Mouse (Mus musculus): ENCODE data around the gene Slmap. TPM values are rescaled to one million over a fixed set of nuclear protein-coding genes. Genes with fewer than 3 reads are reported as not detected.
"Not testable (repeated sequence)": the region's sequence is repeated elsewhere in the genome, so short reads cannot be mapped to it uniquely, and the experiment has no call there.

The Slmap gene
- 13.8 and 14.4 TPM in 2 replicates for polyA plus RNA-seq (2016; fragmentation: Nextera tagmentation; extraction: Ambion mirVana)

DNA sequence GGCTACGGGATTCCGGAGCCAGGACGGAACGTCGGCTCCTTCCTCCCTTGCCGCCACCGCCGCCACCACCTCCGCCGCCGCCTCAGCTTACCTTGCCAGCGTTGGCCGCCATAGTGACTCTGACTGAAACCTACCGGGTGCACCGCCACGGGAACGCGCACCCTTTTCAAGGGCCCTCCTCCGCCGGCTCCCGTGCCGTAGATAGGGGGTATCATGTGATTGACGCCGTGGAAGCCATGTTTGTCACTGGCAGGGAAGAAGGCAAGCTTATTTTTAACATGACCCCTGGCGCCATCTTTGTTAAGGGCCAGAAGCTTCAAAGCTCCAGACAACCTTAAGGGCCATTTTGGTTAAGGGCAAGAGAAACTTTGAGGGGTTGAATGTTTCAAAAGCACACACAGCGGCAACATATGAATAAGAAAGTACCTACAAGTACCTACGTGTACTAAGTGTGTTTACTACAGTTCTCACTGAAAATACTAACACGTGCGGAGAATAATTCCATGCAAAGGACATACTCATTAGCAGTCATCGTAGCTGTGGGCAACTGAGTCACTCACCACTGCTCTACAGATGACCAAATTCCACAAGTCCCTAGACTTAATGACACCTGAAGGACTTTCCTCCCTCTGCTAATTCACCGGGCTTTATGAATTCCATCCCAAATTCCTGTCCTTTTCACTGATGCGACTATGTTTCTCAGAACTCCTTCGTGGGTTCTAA lies at the start of gene Slmap:
Gene Slmap, minus strand, starts transcription at position 175 of the 723 bp plus-strand sequence.
- peak; percentile 98 for DNase-seq (ENCODE audit: low spot score)
- H3K27ac ChIP-seq = peak within 1 kb of the TSS; percentile 95
- WGBS = 13% methylated on average over 33 of the region's 33 CpGs
- 0 out of 2 replicates have a peak, but pooled peaks cover 4% of the 10 kb centered on the region for H3K27me3 ChIP-seq (ENCODE audit: insufficient read depth, poor library complexity, severe bottlenecking)
- peaks cover 38% of the 10 kb centered on the region for H3K4me1 ChIP-seq (replicated peaks)
- peak within 1 kb of the TSS; percentile 84 for H3K4me3 ChIP-seq
- H3K36me3 ChIP-seq = peaks cover 17% of the 10 kb centered on the region
- H3K9me3 ChIP-seq = no peaks in the 10 kb centered on the region

GRCm38 (mm10) chr14:26583645-26584044 lies 48.9 kb upstream of the Slmap start:
- Histone ChIP-seq H3K4me1 (replicated peaks) (peaks cover 24% of the 10 kb centered on the region), H3K4me3 (no peak overlapping the region), H3K27ac (no peak overlapping the region), H3K36me3 (peaks cover 16% of the 10 kb centered on the region), H3K9me3 (no peaks in the 10 kb centered on the region), H3K27me3 (ENCODE audit: insufficient read depth, poor library complexity, severe bottlenecking) (no peaks in the 10 kb centered on the region)
- DNase-seq (ENCODE audit: low spot score) = no peak
- 95% methylated on average over 3 of the region's 3 CpGs for WGBS

DNA sequence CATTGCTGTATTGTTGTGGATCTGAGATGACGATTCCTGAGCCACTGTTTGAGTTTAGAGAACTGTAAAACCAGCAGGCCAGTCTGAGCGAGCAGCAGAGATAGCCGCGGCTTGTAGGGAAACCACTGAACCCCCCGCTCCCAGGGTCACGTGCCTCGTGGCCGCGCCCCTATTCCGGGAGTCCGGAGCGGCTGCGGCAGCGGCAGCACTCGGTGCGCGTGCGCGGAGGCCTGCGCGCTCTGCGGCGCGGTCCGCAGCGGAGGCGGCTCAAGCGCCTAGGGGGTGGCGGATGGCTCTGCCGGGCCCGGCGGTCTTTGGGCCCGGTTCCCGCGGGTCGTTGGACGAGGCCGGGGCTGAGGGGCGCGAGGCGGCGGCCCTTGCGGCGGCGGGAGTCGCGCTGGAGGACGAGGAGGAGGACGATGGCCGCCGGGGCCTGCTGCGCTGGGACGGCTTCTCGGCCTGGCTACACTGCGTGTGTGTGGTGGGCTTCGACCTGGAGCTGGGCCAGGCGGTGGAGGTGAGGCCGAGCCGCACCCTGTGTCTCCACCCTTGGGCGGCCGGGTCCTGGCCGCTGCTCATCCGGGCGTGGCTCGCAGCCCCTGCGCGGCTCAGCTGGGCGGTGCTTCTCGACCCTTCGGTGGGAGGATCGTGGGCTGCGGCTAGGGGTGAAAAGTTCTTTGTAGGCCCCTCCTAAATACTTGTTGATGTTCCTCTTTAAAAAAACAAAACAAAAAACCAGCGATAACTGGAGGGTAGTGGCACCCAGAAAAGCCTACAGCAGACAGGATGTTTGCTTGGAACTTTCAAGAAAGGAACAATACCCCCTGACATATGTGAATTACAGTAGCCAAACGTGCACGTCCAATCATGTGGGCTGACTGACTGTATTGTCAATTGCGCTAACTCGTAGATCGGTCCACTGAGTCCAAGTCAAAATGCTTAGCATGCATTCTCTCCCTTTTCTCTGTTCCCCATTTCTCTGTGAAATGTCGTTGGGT lies 44.9 kb upstream of the Slmap start:
- H3K27ac ChIP-seq = peak overlapping the region; percentile 99
- DNase-seq (ENCODE audit: low spot score) = peak; percentile 90
- H3K36me3 ChIP-seq = peaks cover 7% of the 10 kb centered on the region
- H3K4me3 ChIP-seq = peak overlapping the region; percentile 77
- under 1% methylated on average over 79 of the region's 79 CpGs for WGBS
- H3K27me3 ChIP-seq (ENCODE audit: insufficient read depth, poor library complexity, severe bottlenecking) = no peaks in the 10 kb centered on the region
- H3K9me3 ChIP-seq = no peaks in the 10 kb centered on the region
- peaks cover 25% of the 10 kb centered on the region for H3K4me1 ChIP-seq (replicated peaks)

- 74% methylated on average over 6 of the region's 6 CpGs for WGBS
- DNase-seq (ENCODE audit: low spot score) = no peak
- peak overlapping the region; percentile 99; the same call in 1 of the 2 replicates for H3K27ac ChIP-seq
- peak overlapping the region; percentile 77 for H3K4me3 ChIP-seq
- no peaks in the 10 kb centered on the region for H3K9me3 ChIP-seq
- no peaks in the 10 kb centered on the region for H3K27me3 ChIP-seq (ENCODE audit: insufficient read depth, poor library complexity, severe bottlenecking)
- peaks cover 7% of the 10 kb centered on the region for H3K36me3 ChIP-seq
- peaks cover 25% of the 10 kb centered on the region for H3K4me1 ChIP-seq (replicated peaks)
Observed at GRCm38 (mm10) chr14:26578791-26579191, 44.1 kb upstream of the Slmap start.

DNA sequence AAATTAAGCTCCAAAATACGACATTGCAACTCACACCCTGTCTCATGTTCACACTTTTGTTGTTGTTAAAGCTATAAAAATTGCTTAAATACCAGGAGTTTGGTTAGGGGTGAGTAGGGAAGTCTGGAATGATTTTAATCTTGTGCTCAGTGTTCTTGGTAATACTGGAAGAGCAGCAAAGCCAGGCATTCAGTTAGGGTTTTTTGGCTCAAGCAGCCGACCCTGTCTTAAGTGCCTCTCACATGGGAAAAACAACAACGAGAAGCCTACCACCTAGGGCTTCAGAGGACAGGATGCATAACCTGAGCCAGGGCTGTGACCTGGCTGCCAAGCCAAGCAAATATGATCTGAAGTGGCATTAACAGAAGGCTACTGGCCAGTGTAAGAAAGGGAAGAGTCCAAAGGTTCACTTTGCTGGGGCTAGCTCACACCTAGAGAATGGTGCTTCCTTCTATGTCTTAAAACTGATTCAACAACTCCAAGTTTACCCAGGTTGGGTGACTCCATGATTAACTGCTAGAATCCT lies 41.6 kb upstream of the Slmap start:
- no peak overlapping the region for H3K4me3 ChIP-seq
- no peaks in the 10 kb centered on the region for H3K36me3 ChIP-seq
- H3K27me3 ChIP-seq (ENCODE audit: insufficient read depth, poor library complexity, severe bottlenecking) = no peaks in the 10 kb centered on the region
- WGBS = 75% methylated on average over 3 of the region's 3 CpGs
- H3K27ac ChIP-seq = no peak overlapping the region
- no peak for DNase-seq (ENCODE audit: low spot score)
- H3K9me3 ChIP-seq = no peaks in the 10 kb centered on the region
- peaks cover 24% of the 10 kb centered on the region for H3K4me1 ChIP-seq (replicated peaks)

DNA sequence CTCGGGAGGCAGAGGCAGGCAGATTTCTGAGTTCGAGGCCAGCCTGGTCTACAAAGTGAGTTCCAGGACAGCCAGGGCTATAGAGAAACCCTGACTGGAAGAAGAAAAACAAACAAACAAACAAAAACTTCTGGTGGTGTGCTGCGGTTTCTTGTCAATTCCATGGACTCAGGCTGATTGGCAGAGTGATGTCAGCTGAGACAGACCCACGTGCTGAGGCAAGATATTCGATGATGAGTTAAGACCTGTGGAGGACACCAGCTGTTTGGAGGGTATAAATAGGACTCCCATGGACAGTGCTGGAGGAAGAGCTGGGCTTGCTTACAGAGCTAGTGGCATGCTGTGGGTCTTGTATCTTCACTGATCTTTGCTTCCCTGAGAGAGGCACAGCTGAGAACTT lies 38.8 kb upstream of the Slmap start, which contains the start of gene Dennd6a:
Gene Dennd6a, plus strand, starts transcription at position 301 of the 400 bp plus-strand sequence.
- not testable (repeated sequence) for DNase-seq (ENCODE audit: low spot score); H3K27me3 ChIP-seq (ENCODE audit: insufficient read depth, poor library complexity, severe bottlenecking); H3K4me1 ChIP-seq (replicated peaks); H3K36me3 ChIP-seq; H3K4me3 ChIP-seq; H3K9me3 ChIP-seq; H3K27ac ChIP-seq
- WGBS = 86% methylated on average over 5 of the region's 5 CpGs

- DNase-seq (ENCODE audit: low spot score) = no peak
- WGBS = 60% methylated on average over 4 of the region's 4 CpGs
- H3K4me1 ChIP-seq (replicated peaks) = no peaks in the 10 kb centered on the region
- no peaks in the 10 kb centered on the region for H3K36me3 ChIP-seq
- H3K27me3 ChIP-seq (ENCODE audit: insufficient read depth, poor library complexity, severe bottlenecking) = no peaks in the 10 kb centered on the region
- no peaks in the 10 kb centered on the region for H3K9me3 ChIP-seq
- no peak overlapping the region for H3K4me3 ChIP-seq
- H3K27ac ChIP-seq = no peak overlapping the region
Observed at GRCm38 (mm10) chr14:26571951-26572675, 37.4 kb upstream of the Slmap start.

GRCm38 (mm10) chr14:26569880-26570279 lies 35.1 kb upstream of the Slmap start:
- no peaks in the 10 kb centered on the region for H3K27me3 ChIP-seq (ENCODE audit: insufficient read depth, poor library complexity, severe bottlenecking)
- H3K4me1 ChIP-seq (replicated peaks) = no peaks in the 10 kb centered on the region
- no peaks in the 10 kb centered on the region for H3K36me3 ChIP-seq
- no peak overlapping the region for H3K4me3 ChIP-seq
- no peak overlapping the region for H3K27ac ChIP-seq
- WGBS = 86% methylated on average over 4 of the region's 4 CpGs
- DNase-seq (ENCODE audit: low spot score) = no peak
- H3K9me3 ChIP-seq = no peaks in the 10 kb centered on the region

GRCm38 (mm10) chr14:26562247-26562646 lies 27.5 kb upstream of the Slmap start:
- Histone ChIP-seq H3K9me3 (no peaks in the 10 kb centered on the region; the same call in 1 of the 2 replicates), H3K4me1 (replicated peaks) (peaks cover 5% of the 10 kb centered on the region; the same call in 1 of the 2 replicates), H3K36me3 (no peaks in the 10 kb centered on the region), H3K27me3 (ENCODE audit: insufficient read depth, poor library complexity, severe bottlenecking) (no peaks in the 10 kb centered on the region), H3K4me3 (no peak overlapping the region), H3K27ac (no peak overlapping the region)
- WGBS = 88% methylated on average over 2 of the region's 2 CpGs
- DNase-seq (ENCODE audit: low spot score) = no peak

GRCm38 (mm10) chr14:26558536-26558935 lies 23.8 kb upstream of the Slmap start:
- Histone ChIP-seq H3K36me3 (no peaks in the 10 kb centered on the region), H3K27ac (no peak overlapping the region), H3K9me3 (no peaks in the 10 kb centered on the region; the same call in 1 of the 2 replicates), H3K4me1 (replicated peaks) (peaks cover 5% of the 10 kb centered on the region; the same call in 1 of the 2 replicates), H3K4me3 (no peak overlapping the region), H3K27me3 (ENCODE audit: insufficient read depth, poor library complexity, severe bottlenecking) (no peaks in the 10 kb centered on the region)
- DNase-seq (ENCODE audit: low spot score) = no peak
- WGBS = 91% methylated on average over 7 of the region's 7 CpGs

DNA sequence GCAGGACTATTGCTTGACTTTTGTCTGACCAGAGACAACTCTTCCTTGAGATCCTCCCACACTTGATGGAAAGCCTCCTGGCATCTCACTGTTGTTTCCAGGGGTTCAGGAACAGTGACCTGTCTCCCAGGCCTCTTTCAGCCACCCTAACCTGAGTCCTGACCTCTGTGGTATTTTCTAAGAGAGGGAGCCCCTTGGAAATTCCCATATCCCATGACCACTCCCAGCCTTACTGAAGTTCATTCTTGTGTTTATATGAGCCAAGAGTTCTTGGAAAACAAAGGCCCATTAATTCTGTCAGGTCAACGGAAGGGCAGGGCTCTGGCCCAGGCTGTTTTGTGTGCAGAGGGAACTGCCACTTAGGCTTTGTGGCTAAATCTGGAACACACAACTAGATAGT lies 22.9 kb upstream of the Slmap start:
- H3K27ac ChIP-seq = no peak overlapping the region
- no peaks in the 10 kb centered on the region for H3K27me3 ChIP-seq (ENCODE audit: insufficient read depth, poor library complexity, severe bottlenecking)
- no peaks in the 10 kb centered on the region; the same call in 1 of the 2 replicates for H3K9me3 ChIP-seq
- peaks cover 5% of the 10 kb centered on the region; the same call in 1 of the 2 replicates for H3K4me1 ChIP-seq (replicated peaks)
- H3K36me3 ChIP-seq = no peaks in the 10 kb centered on the region
- H3K4me3 ChIP-seq = no peak overlapping the region
- peak; percentile 3 for DNase-seq (ENCODE audit: low spot score)
- WGBS = 58% methylated on average over 1 of the region's 1 CpGs

DNA sequence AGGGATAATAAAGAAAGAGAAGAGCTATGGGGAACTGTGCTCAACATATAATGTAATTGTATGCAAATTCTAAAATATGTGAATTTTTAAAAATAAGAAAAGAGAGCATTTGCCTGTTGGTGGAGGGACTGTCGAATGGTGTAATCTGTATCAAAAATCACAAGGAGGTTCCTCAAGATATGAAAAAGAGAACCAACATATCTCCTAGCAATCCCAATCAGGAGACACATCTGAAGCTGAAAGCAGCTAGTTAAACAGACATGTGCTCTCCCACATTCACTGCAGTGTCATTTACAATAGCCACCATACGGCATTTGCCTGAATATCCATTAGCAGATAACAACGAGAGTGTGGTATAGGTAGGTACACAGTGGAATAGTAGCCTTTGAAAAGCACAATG lies 18.1 kb upstream of the Slmap start:
- H3K36me3 ChIP-seq = no peaks in the 10 kb centered on the region
- no peak overlapping the region for H3K27ac ChIP-seq
- peaks cover 5% of the 10 kb centered on the region; the same call in 1 of the 2 replicates for H3K4me1 ChIP-seq (replicated peaks)
- H3K9me3 ChIP-seq = no peaks in the 10 kb centered on the region
- no peak for DNase-seq (ENCODE audit: low spot score)
- 88% methylated on average over 3 of the region's 3 CpGs for WGBS
- H3K27me3 ChIP-seq (ENCODE audit: insufficient read depth, poor library complexity, severe bottlenecking) = no peaks in the 10 kb centered on the region
- no peak overlapping the region for H3K4me3 ChIP-seq
